Mouse (Mus musculus) adrenal gland, adult 18-20 months (tissue): ENCODE results near the gene 9530053A07Rik. TPM values are rescaled to one million over a fixed set of nuclear protein-coding genes. Genes with fewer than 3 reads are reported as not detected.
A peak's percentile ranks its signal among the peaks of the same experiment; 100 is the strongest.
"Not testable (repeated sequence)": the region's sequence is repeated elsewhere in the genome, so short reads cannot be mapped to it uniquely, and the experiment has no call there.

Source experiments
- DNase-seq, 2 experiments: peaks; one replicate each; pipeline ENCODE4 v3.0.0; 2021 to 2022; ENCODE audit warnings: low spot score in 2 of 2
- long read RNA-seq, 2 experiments: library from polyadenylated mRNA; stranded (forward); transcript quantifications; one replicate each; pipeline ENCODE4 v2.0.0; 2021
- total RNA-seq, 2 experiments: library from RNA; stranded (reverse); gene quantifications; 1 replicate in 1 of 2; 2 replicates in 1 of 2; pipeline ENCODE4 v1.2.3; 2021

The 9530053A07Rik gene
- total RNA-seq = not detected
- long read RNA-seq, experiment 1 = 0 reads
- long read RNA-seq, experiment 2 = 0 reads

- DNase-seq = no peak
Observed at GRCm38 (mm10) chr7:28129166-28129565, at the start of gene 9530053A07Rik. Gene 9530053A07Rik, plus strand, starts transcription at chr7:28129466.

GRCm38 (mm10) chr7:28084215-28084614, 45.1 kb upstream of the 9530053A07Rik start:
- no peak for DNase-seq

GRCm38 (mm10) chr7:28086236-28086635, 43.0 kb upstream of the 9530053A07Rik start:
- no peak for DNase-seq

GRCm38 (mm10) chr7:28093541-28093940, 35.7 kb upstream of the 9530053A07Rik start:
- no peak for DNase-seq

GRCm38 (mm10) chr7:28099101-28099500, 30.2 kb upstream of the 9530053A07Rik start:
- no peak for DNase-seq

GRCm38 (mm10) chr7:28100596-28101590, 28.4 kb upstream of the 9530053A07Rik start:
- peak in 1 of 2 experiments; percentile 33 for DNase-seq

GRCm38 (mm10) chr7:28102936-28103335, 26.3 kb upstream of the 9530053A07Rik start:
- DNase-seq = not testable (repeated sequence)

GRCm38 (mm10) chr7:28104670-28105069, 24.6 kb upstream of the 9530053A07Rik start:
- no peak for DNase-seq

- no peak for DNase-seq
Observed at GRCm38 (mm10) chr7:28106241-28106640, 23.0 kb upstream of the 9530053A07Rik start.

- DNase-seq = no peak
Observed at GRCm38 (mm10) chr7:28114648-28115047, 14.6 kb upstream of the 9530053A07Rik start.

- DNase-seq = no peak
Observed at GRCm38 (mm10) chr7:28137613-28138012, 8.3 kb downstream of the 9530053A07Rik start.

- peak; percentile 65 to 79 for DNase-seq
Observed at GRCm38 (mm10) chr7:28148263-28148662, 19.0 kb downstream of the 9530053A07Rik start.

- no peak for DNase-seq
Observed at GRCm38 (mm10) chr7:28149841-28150240, 20.6 kb downstream of the 9530053A07Rik start.

GRCm38 (mm10) chr7:28151584-28152221, 22.4 kb downstream of the 9530053A07Rik start:
- peak in 1 of 2 experiments; percentile 46 for DNase-seq

GRCm38 (mm10) chr7:28153595-28153994, 24.3 kb downstream of the 9530053A07Rik start:
- not testable (repeated sequence) for DNase-seq

- no peak for DNase-seq
Observed at GRCm38 (mm10) chr7:28159292-28159691, 30.0 kb downstream of the 9530053A07Rik start.

GRCm38 (mm10) chr7:28159893-28160292, 30.6 kb downstream of the 9530053A07Rik start:
- DNase-seq = no peak

- DNase-seq = no peak
Observed at GRCm38 (mm10) chr7:28161163-28161749, 32.0 kb downstream of the 9530053A07Rik start.

- no peak for DNase-seq
Observed at GRCm38 (mm10) chr7:28165406-28165805, 36.1 kb downstream of the 9530053A07Rik start.

- DNase-seq = peak; percentile 59 to 60
Observed at GRCm38 (mm10) chr7:28168320-28169115, 39.3 kb downstream of the 9530053A07Rik start.
